Mouse (Mus musculus) stomach, embryonic 16.5 days (tissue): Measurements from ENCODE around the gene Hif3a. TPM values are rescaled to one million over a fixed set of nuclear protein-coding genes. Genes with fewer than 3 reads are reported as not detected.

Experiments
- ATAC-seq: fragments of 200-750 bp; cut with Nextera tagmentation; 2 replicates; pipeline ENCODE4 v1.8.0; 2017; ENCODE audit warnings: moderate number of reproducible peaks, moderate TSS enrichment; ENCODE audit not compliant: insufficient read depth, low FRiP score
- H3K27ac ChIP-seq: fragments of 300-500 bp; sonication (generic); 2 replicates; pipeline ENCODE4 v1.5.1; 2014; ENCODE audit warnings: low read length
- H3K27me3 ChIP-seq: fragments of 300-500 bp; sonication (generic); 2 replicates; pipeline ENCODE4 v1.6.1; 2014; ENCODE audit warnings: low read length, control low read depth, mixed read lengths; ENCODE audit not compliant: control insufficient read depth, insufficient read depth
- H3K36me3 ChIP-seq: fragments of 300-500 bp; sonication (generic); 2 replicates; pipeline ENCODE4 v1.6.1; 2014; ENCODE audit warnings: low read length; ENCODE audit not compliant: control insufficient read depth, insufficient read depth
- H3K4me1 ChIP-seq: fragments of 300-500 bp; sonication (generic); 2 replicates; pipeline ENCODE4 v1.6.1; 2014; ENCODE audit warnings: low read length, control low read depth, mixed read lengths; ENCODE audit not compliant: control insufficient read depth, insufficient read depth
- H3K4me2 ChIP-seq: fragments of 300-500 bp; sonication (generic); 2 replicates; pipeline ENCODE4 v1.6.1; 2014; ENCODE audit warnings: low read depth, low read length, mixed read lengths
- H3K4me3 ChIP-seq: fragments of 300-500 bp; sonication (generic); replicated peaks from 2 replicates; pipeline ENCODE4 v1.5.1; 2014; ENCODE audit warnings: mild to moderate bottlenecking, low read length
- H3K9ac ChIP-seq: fragments of 300-500 bp; sonication (generic); 2 replicates; pipeline ENCODE4 v1.6.1; 2014; ENCODE audit warnings: low read length
- H3K9me3 ChIP-seq: fragments of 300-500 bp; sonication (generic); replicated peaks from 2 replicates; pipeline ENCODE4 v1.6.1; 2016; ENCODE audit warnings: low read length, control low read depth; ENCODE audit not compliant: control insufficient read depth
- WGBS: fragments of 180-500 bp; shearing (Covaris S2); extraction: QIAGEN DNeasy Blood & Tissue Kit; methylation state at CpG from one replicate; pipeline ENCODE4 v1.1.7; 2014; 5-methylcytosine and 5-hydroxymethylcytosine counted together
- polyA plus RNA-seq: library from polyadenylated mRNA; unstranded; fragments of >200 nt; fragmentation: Nextera tagmentation; extraction: Ambion mirVana; gene quantifications from 2 replicates; pipeline ENCODE4 v1.2.1, GENCODE M21; 2015

Gene Hif3a
- polyA plus RNA-seq, 1 experiment from 2014 or later = 60.1 TPM

- no peaks in the 10 kb centered on the region; the same call in 1 of the 2 replicates for H3K36me3 ChIP-seq
- H3K4me1 ChIP-seq = peaks cover 37% of the 10 kb centered on the region
- H3K4me3 ChIP-seq = peak overlapping the region; percentile 79
- peak overlapping the region; percentile 94 for H3K9ac ChIP-seq
- ATAC-seq = peak; percentile 45
- WGBS = 4% methylated on average over 24 of the region's 24 CpGs
- no peaks in the 10 kb centered on the region for H3K9me3 ChIP-seq
- H3K4me2 ChIP-seq = peak overlapping the region; percentile 58
- no peaks in the 10 kb centered on the region for H3K27me3 ChIP-seq
- peak overlapping the region; percentile 95 for H3K27ac ChIP-seq
These were observed 35.3 kb downstream of the Hif3a start for GRCm38 (mm10) chr7:17026710-17027587.

- peak overlapping the region; percentile 95 for H3K27ac ChIP-seq
These were observed 36.2 kb downstream of the Hif3a start for GRCm38 (mm10) chr7:17025896-17026622.

DNA sequence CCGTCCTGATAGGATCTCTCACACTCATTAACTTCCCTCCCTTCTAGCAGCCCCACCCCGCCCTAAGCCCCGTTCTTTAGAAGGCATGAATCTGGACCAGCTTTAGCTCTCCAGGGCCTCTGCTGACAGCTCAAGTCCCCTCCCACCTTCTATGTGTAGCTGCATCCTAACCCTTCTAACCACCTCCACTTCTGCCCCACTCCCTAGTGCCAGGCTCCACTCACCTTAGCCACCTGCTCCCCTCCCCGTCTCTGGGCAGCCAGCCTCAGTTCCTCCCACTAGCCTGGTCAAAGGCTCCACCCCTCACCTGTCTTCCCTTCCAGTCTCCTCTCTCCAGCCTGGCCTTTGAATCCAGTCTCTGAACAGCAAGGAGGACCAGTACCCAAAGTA lies 36.7 kb downstream of the Hif3a start:
- 0 out of 2 replicates have a peak, but pooled peaks cover 4% of the 10 kb centered on the region for H3K36me3 ChIP-seq
- peak overlapping the region; percentile 58 for H3K4me2 ChIP-seq
- WGBS = 35% methylated on average over 4 of the region's 4 CpGs
- H3K9me3 ChIP-seq = no peaks in the 10 kb centered on the region
- H3K9ac ChIP-seq = peak overlapping the region; percentile 94
- H3K27me3 ChIP-seq = no peaks in the 10 kb centered on the region
- peaks cover 37% of the 10 kb centered on the region for H3K4me1 ChIP-seq
- H3K4me3 ChIP-seq = no peak overlapping the region
- H3K27ac ChIP-seq = peak overlapping the region; percentile 87
- no peak; the same call in 1 of the 2 replicates for ATAC-seq

More at GRCm38 (mm10) chr7:17025896-17026622, 36.2 kb downstream of the Hif3a start:
- Histone ChIP-seq H3K4me3 (peak overlapping the region; percentile 79), H3K9ac (peak overlapping the region; percentile 94), H3K9me3 (no peaks in the 10 kb centered on the region), H3K4me1 (peaks cover 37% of the 10 kb centered on the region), H3K27me3 (no peaks in the 10 kb centered on the region), H3K36me3 (no peaks in the 10 kb centered on the region), H3K4me2 (peak overlapping the region; percentile 58)
- ATAC-seq = no peak
- 71% methylated on average over 9 of the region's 9 CpGs for WGBS

- WGBS = 63% methylated on average over 10 of the region's 10 CpGs
- no peak; the same call in 1 of the 2 replicates for ATAC-seq
- H3K4me1 ChIP-seq = peaks cover 37% of the 10 kb centered on the region
- 0 out of 2 replicates have a peak, but pooled peaks cover 9% of the 10 kb centered on the region for H3K36me3 ChIP-seq
- H3K9ac ChIP-seq = peak overlapping the region; percentile 94
- H3K4me2 ChIP-seq = peak overlapping the region; percentile 58
- H3K9me3 ChIP-seq = no peaks in the 10 kb centered on the region
- no peak overlapping the region for H3K4me3 ChIP-seq
- H3K27ac ChIP-seq = peak overlapping the region; percentile 87
- no peaks in the 10 kb centered on the region for H3K27me3 ChIP-seq
These were observed 37.3 kb downstream of the Hif3a start for GRCm38 (mm10) chr7:17024814-17025504.

GRCm38 (mm10) chr7:17024141-17024540 lies 38.1 kb downstream of the Hif3a start:
- 67% methylated on average over 6 of the region's 6 CpGs for WGBS
- H3K9ac ChIP-seq = peak overlapping the region; percentile 94
- no peak overlapping the region for H3K4me3 ChIP-seq
- H3K9me3 ChIP-seq = no peaks in the 10 kb centered on the region
- peak overlapping the region; percentile 87 for H3K27ac ChIP-seq
- H3K27me3 ChIP-seq = no peaks in the 10 kb centered on the region
- H3K36me3 ChIP-seq = 0 out of 2 replicates have a peak, but pooled peaks cover 10% of the 10 kb centered on the region
- ATAC-seq = no peak
- H3K4me1 ChIP-seq = peaks cover 37% of the 10 kb centered on the region
- peak overlapping the region; percentile 58; the same call in 1 of the 2 replicates for H3K4me2 ChIP-seq

DNA sequence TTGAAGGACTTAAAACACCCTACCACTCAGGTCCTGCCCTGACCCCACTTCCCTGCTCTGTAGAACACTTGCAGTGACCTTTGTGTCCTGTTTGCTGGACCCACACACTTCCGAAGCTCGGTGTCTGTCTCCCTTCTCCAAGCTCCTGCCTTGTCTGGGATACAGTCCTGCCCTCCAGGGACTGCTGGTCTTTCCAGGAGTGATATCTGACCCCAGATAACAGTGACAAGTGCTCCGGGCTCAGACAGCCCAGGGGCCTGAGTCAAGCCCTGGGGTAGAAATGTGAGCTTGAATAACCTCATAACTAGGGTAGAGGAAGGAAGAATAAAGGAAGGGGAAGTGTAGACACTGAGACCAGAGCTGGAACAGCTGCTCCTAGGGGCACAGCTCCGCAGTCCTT lies 38.5 kb downstream of the Hif3a start:
- 0 out of 2 replicates have a peak, but pooled peaks cover 10% of the 10 kb centered on the region for H3K36me3 ChIP-seq
- H3K9me3 ChIP-seq = no peaks in the 10 kb centered on the region
- 63% methylated on average over 4 of the region's 4 CpGs for WGBS
- H3K4me3 ChIP-seq = no peak overlapping the region
- peaks cover 37% of the 10 kb centered on the region for H3K4me1 ChIP-seq
- H3K9ac ChIP-seq = peak overlapping the region; percentile 94
- H3K4me2 ChIP-seq = 0 out of 2 replicates have a peak overlapping the region, but pooled peaks have one; percentile 58
- no peak for ATAC-seq
- no peaks in the 10 kb centered on the region for H3K27me3 ChIP-seq
- H3K27ac ChIP-seq = peak overlapping the region; percentile 87

- ATAC-seq = no peak
- Histone ChIP-seq H3K9ac (no peak overlapping the region), H3K9me3 (no peaks in the 10 kb centered on the region), H3K27ac (no peak overlapping the region), H3K27me3 (no peaks in the 10 kb centered on the region), H3K36me3 (0 out of 2 replicates have a peak, but pooled peaks cover 10% of the 10 kb centered on the region), H3K4me2 (no peak overlapping the region), H3K4me3 (no peak overlapping the region), H3K4me1 (peaks cover 49% of the 10 kb centered on the region)
- 95% methylated on average over 15 of the region's 15 CpGs for WGBS
These were observed 40.1 kb downstream of the Hif3a start for GRCm38 (mm10) chr7:17022176-17022575.

- WGBS = 83% methylated on average over 7 of the region's 7 CpGs
- ATAC-seq = no peak
- no peak overlapping the region for H3K4me2 ChIP-seq
- no peaks in the 10 kb centered on the region for H3K27me3 ChIP-seq
- peaks cover 11% of the 10 kb centered on the region; the same call in 1 of the 2 replicates for H3K36me3 ChIP-seq
- no peak overlapping the region for H3K4me3 ChIP-seq
- H3K4me1 ChIP-seq = peaks cover 31% of the 10 kb centered on the region
- H3K9me3 ChIP-seq = no peaks in the 10 kb centered on the region
- no peak overlapping the region for H3K27ac ChIP-seq
- no peak overlapping the region for H3K9ac ChIP-seq
These were observed 42.6 kb downstream of the Hif3a start for GRCm38 (mm10) chr7:17019426-17020166.
